Comparison of ENCODE assay signal across 9 mouse cellular contexts in genomic region chr10:110102231-110102630, GRCm38 (mm10).
DNase-seq lines count a peak whose midpoint lies in the region; ATAC-seq and TF ChIP-seq lines count a peak whose summit lies in the region.
"Had no signal": no experiment of that assay in that cellular context is flagged by ENCODE, and none has a peak within 500 bp of the region (broad histone marks: within the 10 kb centered on the region; RNA-seq: fewer than 3 reads in every experiment).

No protein-coding gene starts in this region.

- no peaks in the 10 kb centered on the region for H3K27me3 ChIP-seq in forebrain, embryonic 14.5 days (replicated peaks; ENCODE audit: control insufficient read depth, insufficient read depth, low read length)
- no peaks in the 10 kb centered on the region for H3K27me3 ChIP-seq in forebrain, embryonic 12.5 days
- no peaks in the 10 kb centered on the region for H3K27me3 ChIP-seq in neural tube, embryonic 15.5 days (replicated peaks)
- H3K27me3 ChIP-seq in hindbrain, embryonic 13.5 days = no peaks in the 10 kb centered on the region

- H3K4me3 ChIP-seq in forebrain, embryonic 14.5 days (ENCODE audit: low read depth, low read length) = no peak overlapping the region
- H3K4me3 ChIP-seq in forebrain, embryonic 12.5 days (replicated peaks) = no peak overlapping the region
- H3K4me3 ChIP-seq in neural tube, embryonic 15.5 days (replicated peaks) = no peak overlapping the region
- no peak overlapping the region for H3K4me3 ChIP-seq in hindbrain, embryonic 13.5 days
- H3K4me3 ChIP-seq in layer of hippocampus, adult 2 months = no peak overlapping the region

- H3K4me2 ChIP-seq in forebrain, embryonic 14.5 days (ENCODE audit: low read length) = no peak overlapping the region
- H3K4me2 ChIP-seq in forebrain, embryonic 12.5 days = no peak overlapping the region
- H3K4me2 ChIP-seq in neural tube, embryonic 15.5 days = no peak overlapping the region
- H3K4me2 ChIP-seq in hindbrain, embryonic 13.5 days = no peak overlapping the region

- H3K4me1 ChIP-seq in forebrain, embryonic 14.5 days (ENCODE audit: control insufficient read depth, insufficient read depth, low read length) = no peaks in the 10 kb centered on the region
- H3K4me1 ChIP-seq in forebrain, embryonic 12.5 days = no peaks in the 10 kb centered on the region
- no peaks in the 10 kb centered on the region for H3K4me1 ChIP-seq in neural tube, embryonic 15.5 days
- H3K4me1 ChIP-seq in hindbrain, embryonic 13.5 days (replicated peaks) = peaks cover 9% of the 10 kb centered on the region

- no peaks in the 10 kb centered on the region for H3K36me3 ChIP-seq in forebrain, embryonic 14.5 days (ENCODE audit: control insufficient read depth, insufficient read depth, low read length)
- H3K36me3 ChIP-seq in forebrain, embryonic 12.5 days (replicated peaks) = no peaks in the 10 kb centered on the region
- H3K36me3 ChIP-seq in neural tube, embryonic 15.5 days = no peaks in the 10 kb centered on the region
- no peaks in the 10 kb centered on the region for H3K36me3 ChIP-seq in hindbrain, embryonic 13.5 days

- no peak overlapping the region for H3K27ac ChIP-seq in forebrain, embryonic 14.5 days (ENCODE audit: low read depth, low read length)
- no peak overlapping the region for H3K27ac ChIP-seq in forebrain, embryonic 12.5 days
- H3K27ac ChIP-seq in neural tube, embryonic 15.5 days (replicated peaks) = no peak overlapping the region
- peak overlapping the region; percentile 72 for H3K27ac ChIP-seq in hindbrain, embryonic 13.5 days
- no peak overlapping the region for H3K27ac ChIP-seq in layer of hippocampus, adult 2 months

- H3K9me3 ChIP-seq in forebrain, embryonic 14.5 days (replicated peaks; ENCODE audit: control insufficient read depth, low read length) = no peaks in the 10 kb centered on the region
- H3K9me3 ChIP-seq in forebrain, embryonic 12.5 days = no peaks in the 10 kb centered on the region
- H3K9me3 ChIP-seq in neural tube, embryonic 15.5 days (replicated peaks) = no peaks in the 10 kb centered on the region
- H3K9me3 ChIP-seq in hindbrain, embryonic 13.5 days = no peaks in the 10 kb centered on the region

- H3K9ac ChIP-seq in forebrain, embryonic 14.5 days (ENCODE audit: low read length) = no peak overlapping the region
- H3K9ac ChIP-seq in forebrain, embryonic 12.5 days = no peak overlapping the region
- no peak overlapping the region for H3K9ac ChIP-seq in neural tube, embryonic 15.5 days (replicated peaks)
- no peak overlapping the region for H3K9ac ChIP-seq in hindbrain, embryonic 13.5 days

- TF ChIP-seq CTCF in layer of hippocampus, adult 2 months (conservative IDR thresholded peaks at IDR 0.05) = no peak

- WGBS in forebrain, embryonic 14.5 days = 56% methylated on average over 4 of the region's 4 CpGs
- 57% methylated on average over 4 of the region's 4 CpGs for WGBS in forebrain, embryonic 12.5 days
- 55% methylated on average over 4 of the region's 4 CpGs for WGBS in neural tube, embryonic 15.5 days
- 44% methylated on average over 4 of the region's 4 CpGs for WGBS in hindbrain, embryonic 13.5 days

- DNase-seq in forebrain, embryonic 14.5 days (ENCODE audit: low spot score) = peak; percentile 49
- DNase-seq in neural tube, embryonic 10.5 days (ENCODE audit: extremely low spot score, low spot score) = peak; percentile 19
- no peak for DNase-seq in spleen, postnatal 4 days (ENCODE audit: low spot score in 2 of 2)
- DNase-seq in layer of hippocampus, adult 2 months (ENCODE audit: low spot score in 2 of 2) = no peak
- DNase-seq in thymus, postnatal 36 days = no peak
- DNase-seq: cerebellum, adult 18-20 months had no signal

- ATAC-seq in forebrain, embryonic 14.5 days = peak; percentile 68; the same call in 1 of the 2 replicates
- ATAC-seq in forebrain, embryonic 12.5 days (ENCODE audit: low FRiP score) = no peak
- ATAC-seq in neural tube, embryonic 15.5 days (ENCODE audit: low FRiP score) = no peak
- ATAC-seq in hindbrain, embryonic 13.5 days (ENCODE audit: low FRiP score) = no peak

Comparison
In these comparisons a context has a peak if more than half of its experiments do, and no peak if none do; other contexts are left out.
1. DNase-seq: peak in forebrain, embryonic 14.5 days (single experiment) and neural tube, embryonic 10.5 days (single experiment); none in spleen, postnatal 4 days (0 of 2), layer of hippocampus, adult 2 months (0 of 2) and thymus, postnatal 36 days (0 of 2).